ENCODE assay signal across 8 mouse cellular contexts in the genomic region with DNA sequence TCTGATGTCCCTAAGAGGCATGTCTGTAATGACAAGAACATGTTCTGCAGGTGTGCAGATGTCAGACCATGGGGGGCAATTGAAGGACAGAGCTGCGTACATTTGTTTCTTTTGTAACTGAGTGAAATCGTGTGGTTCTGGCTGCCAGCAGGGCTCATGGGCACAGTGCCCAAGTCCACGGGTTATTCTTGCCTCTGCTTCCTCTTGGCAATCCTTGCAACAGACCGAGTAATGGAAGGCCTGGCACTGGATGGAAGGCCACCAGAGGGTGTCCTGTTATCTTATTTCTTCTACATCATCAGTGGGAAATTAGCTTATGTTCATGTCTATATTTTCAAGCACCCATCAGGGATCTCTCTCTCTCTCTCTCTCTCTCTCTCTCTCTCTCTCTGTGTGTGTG. TPM values are rescaled to one million over a fixed set of nuclear protein-coding genes. Genes with fewer than 3 reads are reported as not detected.
DNase-seq lines count a peak whose midpoint lies in the region; ATAC-seq and TF ChIP-seq lines count a peak whose summit lies in the region.

No protein-coding gene starts in this region.

- H3K4me1 ChIP-seq in hindbrain, embryonic 15.5 days (replicated peaks) = peaks cover 15% of the 10 kb centered on the region
- H3K4me1 ChIP-seq in hindbrain, embryonic 11.5 days (replicated peaks; ENCODE audit: control insufficient read depth, insufficient read depth, low read length) = no peaks in the 10 kb centered on the region
- 0 out of 2 replicates have a peak, but pooled peaks cover 3% of the 10 kb centered on the region for H3K4me1 ChIP-seq in lung, postnatal 0 days (ENCODE audit: insufficient read depth, low read depth, low read length)

- no peak for DNase-seq in hindbrain, embryonic 11.5 days (ENCODE audit: low spot score)
- DNase-seq in adrenal gland, adult 8-10 months = peak; percentile 87
- peak; percentile 82 for DNase-seq in kidney, postnatal 10 days
- peak; percentile 74 for DNase-seq in lung, postnatal 0 days (ENCODE audit: low spot score)
- DNase-seq in testis, postnatal 10 days (ENCODE audit: low spot score) = peak; percentile 79
- DNase-seq in embryo, embryonic 10 days (ENCODE audit: low spot score) = no peak

- 45% methylated on average over 4 of the region's 4 CpGs for WGBS in hindbrain, embryonic 15.5 days
- 85% methylated on average over 4 of the region's 4 CpGs for WGBS in hindbrain, embryonic 11.5 days
- WGBS in lung, postnatal 0 days = 13% methylated on average over 4 of the region's 4 CpGs

- no peaks in the 10 kb centered on the region for H3K27me3 ChIP-seq in hindbrain, embryonic 15.5 days
- no peaks in the 10 kb centered on the region for H3K27me3 ChIP-seq in hindbrain, embryonic 11.5 days (ENCODE audit: control insufficient read depth, insufficient read depth, low read length)
- no peaks in the 10 kb centered on the region for H3K27me3 ChIP-seq in lung, postnatal 0 days (replicated peaks; ENCODE audit: insufficient read depth, low read length)

- peak; percentile 55; the same call in 1 of the 2 replicates for ATAC-seq in hindbrain, embryonic 15.5 days (ENCODE audit: low FRiP score, low read depth)
- no peak for ATAC-seq in hindbrain, embryonic 11.5 days (ENCODE audit: low FRiP score)
- ATAC-seq in frontal cortex, adult (ENCODE audit: low TSS enrichment) = peak; percentile 58; the same call in 1 of the 2 replicates
- ATAC-seq in lung, postnatal 0 days = peak; percentile 69

- TF ChIP-seq EP300 in lung, postnatal 0 days (IDR thresholded peaks at IDR 0.05) = no peak

- no peaks in the 10 kb centered on the region for H3K36me3 ChIP-seq in hindbrain, embryonic 15.5 days
- no peaks in the 10 kb centered on the region for H3K36me3 ChIP-seq in hindbrain, embryonic 11.5 days (ENCODE audit: control insufficient read depth, insufficient read depth, low read length)
- peaks cover 7% of the 10 kb centered on the region for H3K36me3 ChIP-seq in lung, postnatal 0 days (ENCODE audit: insufficient read depth, low read length)

- no peak overlapping the region for H3K9ac ChIP-seq in hindbrain, embryonic 15.5 days
- H3K9ac ChIP-seq in hindbrain, embryonic 11.5 days (ENCODE audit: low read depth, low read length) = no peak overlapping the region
- no peak overlapping the region for H3K9ac ChIP-seq in lung, postnatal 0 days (replicated peaks; ENCODE audit: low read depth)

- H3K4me3 ChIP-seq in hindbrain, embryonic 15.5 days = no peak overlapping the region
- no peak overlapping the region for H3K4me3 ChIP-seq in hindbrain, embryonic 11.5 days (ENCODE audit: low read depth, low read length)
- H3K4me3 ChIP-seq in lung, postnatal 0 days (ENCODE audit: low read depth, low read length) = no peak overlapping the region

- H3K27ac ChIP-seq in hindbrain, embryonic 15.5 days (replicated peaks) = peak overlapping the region; percentile 27; the same call in 1 of the 2 replicates
- H3K27ac ChIP-seq in hindbrain, embryonic 11.5 days (ENCODE audit: low read depth, low read length) = no peak overlapping the region
- no peak overlapping the region for H3K27ac ChIP-seq in lung, postnatal 0 days (ENCODE audit: low read length)

- no peaks in the 10 kb centered on the region for H3K9me3 ChIP-seq in hindbrain, embryonic 15.5 days
- H3K9me3 ChIP-seq in hindbrain, embryonic 11.5 days (ENCODE audit: control insufficient read depth, low read length) = no peaks in the 10 kb centered on the region
- H3K9me3 ChIP-seq in lung, postnatal 0 days (ENCODE audit: low read length) = no peaks in the 10 kb centered on the region

- peak; percentile 54 for TF ChIP-seq CTCF in lung, postnatal 0 days (IDR thresholded peaks at IDR 0.05)

- H3K4me2 ChIP-seq in hindbrain, embryonic 15.5 days = no peak overlapping the region
- H3K4me2 ChIP-seq in hindbrain, embryonic 11.5 days (replicated peaks; ENCODE audit: low read depth, low read length) = no peak overlapping the region
- no peak overlapping the region for H3K4me2 ChIP-seq in lung, postnatal 0 days (replicated peaks; ENCODE audit: low read depth, low read length)

RNA-seq across cellular contexts. Expression of a gene that starts 19.0 kb away (rescaled TPM):
- polyA plus RNA-seq in hindbrain, embryonic 15.5 days (2015; fragmentation: Nextera tagmentation; extraction: Ambion mirVana) = 16.9 and 18.1 TPM in 2 replicates
- 20.2 and 21.2 TPM in 2 replicates for polyA plus RNA-seq in hindbrain, embryonic 11.5 days (2014; fragmentation: Nextera tagmentation; extraction: Ambion mirVana)
- 10 to 100 TPM; 26.7 to 31.3 (median 30.3) TPM for total RNA-seq in adrenal gland, adult 8-10 months (2022)
- 8.2 and 8.9 TPM in 2 replicates for polyA plus RNA-seq in lung, postnatal 0 days (2015; fragmentation: Nextera tagmentation; extraction: Ambion mirVana)

RNA-seq across cellular contexts. Expression of a gene that starts 41.4 kb away (rescaled TPM):
- 8.0 and 8.6 TPM in 2 replicates for polyA plus RNA-seq in hindbrain, embryonic 15.5 days (2015; fragmentation: Nextera tagmentation; extraction: Ambion mirVana)
- polyA plus RNA-seq in hindbrain, embryonic 11.5 days (2014; fragmentation: Nextera tagmentation; extraction: Ambion mirVana) = 13.2 and 13.6 TPM in 2 replicates
- total RNA-seq in adrenal gland, adult 8-10 months (2022) = 10 to 100 TPM; 31.0 to 39.7 (median 33.2) TPM
- polyA plus RNA-seq in lung, postnatal 0 days (2015; fragmentation: Nextera tagmentation; extraction: Ambion mirVana) = 14.4 and 15.5 TPM in 2 replicates

Comparison
In these comparisons a context has a peak if more than half of its experiments do, and no peak if none do; other contexts are left out.
1. DNase-seq: peak in adrenal gland, adult 8-10 months (single experiment), kidney, postnatal 10 days (single experiment), lung, postnatal 0 days (single experiment) and testis, postnatal 10 days (single experiment); none in hindbrain, embryonic 11.5 days (single experiment) and embryo, embryonic 10 days (single experiment).